Mouse (Mus musculus) heart, embryonic 11.5 days (tissue): ENCODE measurements around the gene Mixl1. TPM values are rescaled to one million over a fixed set of nuclear protein-coding genes. Genes with fewer than 3 reads are reported as not detected.

Experiments used
- polyA plus RNA-seq: library from polyadenylated mRNA; unstranded; fragments of >200 nt; fragmentation: Nextera tagmentation; extraction: Ambion mirVana; gene quantifications from 2 replicates; pipeline ENCODE4 v1.2.1, GENCODE M21; 2014

Gene Mixl1
- polyA plus RNA-seq, 1 experiment from 2014 or later = 0.42 TPM

Other genes starting within 250 kb of the Mixl1 start
- gene Stum, start 213.5 kb downstream of the Mixl1 start, polyA plus RNA-seq = 0.11 and 0.34 TPM in 2 replicates
- gene Parp1, start 128.1 kb downstream of the Mixl1 start, polyA plus RNA-seq = 94.0 and 107 TPM in 2 replicates
- gene Lin9, start 55.9 kb downstream of the Mixl1 start, polyA plus RNA-seq = 15.2 and 17.8 TPM in 2 replicates
- 23.0 and 23.7 TPM in 2 replicates for gene Acbd3, start 29.0 kb upstream of the Mixl1 start, polyA plus RNA-seq
- 1,894 and 1,931 TPM in 2 replicates for gene H3f3a, start 116.9 kb upstream of the Mixl1 start, polyA plus RNA-seq
- 24.1 and 32.7 TPM in 2 replicates for gene Sde2, start 154.1 kb upstream of the Mixl1 start, polyA plus RNA-seq
- gene Lefty2, start 196.1 kb upstream of the Mixl1 start, polyA plus RNA-seq = not detected in 2 replicates
- gene Pycr2, start 207.3 kb upstream of the Mixl1 start, polyA plus RNA-seq = 64.3 and 72.5 TPM in 2 replicates
- gene Lefty1, start 238.0 kb upstream of the Mixl1 start, polyA plus RNA-seq = 1.2 and 1.3 TPM in 2 replicates
- gene Tmem63a, start 245.3 kb upstream of the Mixl1 start, polyA plus RNA-seq = 5.8 and 6.7 TPM in 2 replicates